Mouse (Mus musculus) left cerebral cortex, postnatal 4 days (tissue): ENCODE results near the gene Bbox1. TPM values are rescaled to one million over a fixed set of nuclear protein-coding genes. Genes with fewer than 3 reads are reported as not detected.

Experiments used
- DNase-seq: peaks from one replicate; pipeline ENCODE4 v3.0.0-alpha.2; 2022
- intact Hi-C: fragments of 180-260 bp; cut with DNase I; formaldehyde crosslinking; loops from one replicate; pipeline ENCODE4 v1.15.1; 2025
- total RNA-seq, 2 experiments: library from RNA; stranded (reverse); gene quantifications; 2 replicates each; pipeline ENCODE4 v1.2.3; 2021

Gene Bbox1
- total RNA-seq, 2 experiments from 2014 or later: 0.32 to 0.48 TPM

GRCm38 (mm10) chr2:110275424-110275823, 38.9 kb downstream of the Bbox1 start:
- DNase-seq: no peak
- intact Hi-C loops: no loop called here

- intact Hi-C loops: no loop called here
- peak; percentile 3 for DNase-seq
These were observed 40.2 kb downstream of the Bbox1 start for GRCm38 (mm10) chr2:110274160-110274559.

DNA sequence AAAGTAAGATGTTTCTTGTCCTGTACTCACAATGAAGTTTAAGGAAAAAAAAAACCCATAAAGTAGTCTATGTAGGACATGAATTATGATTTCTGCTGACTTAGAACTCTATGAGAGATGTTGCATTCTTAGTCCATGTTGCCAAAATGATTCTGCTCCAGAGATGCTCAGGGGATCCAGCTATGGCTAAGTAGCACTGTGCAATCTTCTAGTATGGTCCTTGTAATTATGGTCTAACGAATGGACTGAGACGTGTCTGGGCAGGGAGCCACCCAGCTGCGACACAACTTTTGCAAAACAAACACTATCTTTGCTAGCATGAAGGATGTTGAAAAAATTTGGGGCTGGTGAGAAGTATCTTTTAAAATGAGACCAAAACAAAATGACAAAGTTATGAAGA, 45.1 kb downstream of the Bbox1 start:
- intact Hi-C loops: no loop called here
- no peak for DNase-seq

DNA sequence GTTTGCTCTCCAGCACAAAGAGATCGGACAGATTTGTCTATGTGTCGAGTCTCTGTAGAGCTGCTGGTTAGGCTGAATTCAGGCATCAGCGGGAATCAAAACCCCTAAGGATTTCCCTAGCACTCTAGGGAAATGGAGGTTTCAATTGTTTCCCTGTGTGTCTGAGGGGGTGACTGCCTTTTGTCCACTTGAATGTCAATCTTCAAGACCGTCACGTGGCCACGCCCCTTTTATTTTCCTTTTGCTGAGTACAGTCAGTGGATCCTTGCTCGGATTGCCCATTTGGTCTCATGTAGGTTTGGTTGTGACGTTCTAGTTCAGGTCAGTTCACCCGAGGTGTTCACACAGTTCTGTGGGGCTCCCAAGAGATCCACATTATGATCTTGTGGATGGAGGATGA, 82.1 kb downstream of the Bbox1 start:
- DNase-seq: no peak
- intact Hi-C loops: loop anchor here (5.0 to 10.0 kb wide), 2 partner anchors 133 to 335 kb away; partner anchors contain the start of gene Fibin

DNA sequence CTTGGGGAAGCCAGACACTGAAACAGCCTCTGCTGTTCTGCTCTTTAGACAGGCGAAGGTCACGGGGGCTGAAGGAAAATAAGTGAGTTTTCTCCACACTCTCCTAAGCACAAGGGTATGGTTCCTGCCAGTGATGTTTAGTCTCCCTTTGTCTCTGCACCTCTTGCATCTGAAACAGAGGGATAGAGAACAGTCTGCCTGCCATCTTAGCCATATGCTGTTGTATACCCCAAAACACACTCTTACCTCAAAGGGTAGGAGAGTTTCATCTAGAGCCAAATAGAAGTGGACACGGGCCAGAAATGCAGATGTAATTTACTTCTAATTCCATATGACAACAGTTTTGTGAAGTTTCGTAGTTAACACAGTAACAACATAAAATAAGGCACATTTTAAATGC, 83.6 kb downstream of the Bbox1 start:
- DNase-seq: no peak
- intact Hi-C loops: loop anchor here (5.0 to 10.0 kb wide), 2 partner anchors 134 to 337 kb away; partner anchors contain the start of gene Fibin

- intact Hi-C loops: loop anchor here (5.0 to 10.0 kb wide), 3 partner anchors 135 to 828 kb away; partner anchors contain the start of gene Fibin
- DNase-seq: peak; percentile 40
These were observed 84.9 kb downstream of the Bbox1 start for GRCm38 (mm10) chr2:110229143-110230087.

DNA sequence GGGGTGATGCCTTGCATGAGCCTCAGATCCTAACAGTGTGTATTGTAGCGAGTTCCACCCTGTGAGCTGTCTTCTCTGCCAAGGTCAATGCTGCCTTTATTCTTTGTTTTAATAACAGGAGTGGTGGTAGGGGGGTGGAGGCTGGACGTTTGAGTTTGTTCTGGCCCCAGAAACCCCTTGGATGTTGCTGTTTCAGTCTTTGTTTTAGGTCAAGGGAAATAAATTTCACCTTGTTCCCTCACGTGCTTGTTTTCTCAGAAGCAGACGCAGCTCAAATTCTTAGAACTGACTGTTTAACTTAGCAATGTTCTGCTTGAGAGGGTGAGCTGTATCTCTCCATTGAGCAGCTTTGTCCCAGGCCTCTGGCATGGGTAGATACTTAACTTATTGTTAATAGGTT, 87.9 kb downstream of the Bbox1 start:
- no peak for DNase-seq
- intact Hi-C loops: loop anchor here (5.0 kb wide), 1 partner anchor 831 kb away; no protein-coding TSS in a partner anchor

DNA sequence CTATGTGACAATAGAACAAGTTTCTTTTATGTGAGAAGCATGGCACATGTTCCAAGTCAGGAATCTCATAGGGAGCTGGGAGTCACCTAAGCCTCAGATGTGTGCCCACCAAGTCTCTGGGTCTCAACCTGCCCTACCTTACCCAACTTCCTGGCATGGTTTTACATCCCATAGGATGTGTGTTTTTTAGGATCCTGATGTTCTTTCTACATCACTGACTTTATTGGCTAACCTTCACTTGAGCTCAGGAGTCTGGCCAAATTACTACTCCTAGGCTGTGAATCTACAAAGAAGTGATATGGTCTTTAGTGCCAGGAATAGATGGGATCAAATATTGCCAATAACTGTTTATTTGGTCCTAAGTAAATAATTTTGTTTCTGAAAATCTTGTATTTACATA, 88.4 kb downstream of the Bbox1 start:
- intact Hi-C loops: loop anchor here (5.0 kb wide), 1 partner anchor 831 kb away; no protein-coding TSS in a partner anchor
- no peak for DNase-seq

- intact Hi-C loops: no loop called here
These were observed 91.6 kb downstream of the Bbox1 start for GRCm38 (mm10) chr2:110222793-110223192.

GRCm38 (mm10) chr2:110220492-110220891, 93.9 kb downstream of the Bbox1 start:
- intact Hi-C loops: no loop called here
- DNase-seq: no peak

More at GRCm38 (mm10) chr2:110222793-110223192, 91.6 kb downstream of the Bbox1 start:
- no peak for DNase-seq

DNA sequence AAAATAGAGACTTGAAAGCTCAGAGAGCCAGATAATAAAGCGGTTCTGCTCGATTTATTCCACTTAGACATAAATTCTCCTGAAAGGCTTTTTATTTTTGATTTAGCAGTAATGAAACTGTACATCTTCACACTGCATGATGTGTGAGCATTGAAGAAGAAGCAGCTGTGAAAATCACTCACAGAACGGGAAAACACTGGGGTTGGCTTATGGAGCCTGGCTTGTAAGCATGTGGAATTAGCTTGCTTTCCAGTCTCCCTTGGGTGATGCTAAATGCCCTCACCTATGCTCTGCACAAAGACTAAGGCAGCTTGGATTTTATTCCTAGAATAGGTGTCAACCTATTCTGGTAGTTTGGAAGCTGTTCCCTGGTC, 98.7 kb downstream of the Bbox1 start:
- intact Hi-C loops: no loop called here
- DNase-seq: no peak

- intact Hi-C loops: no loop called here
- no peak for DNase-seq
These were observed 99.2 kb downstream of the Bbox1 start for GRCm38 (mm10) chr2:110214991-110215684.

DNA sequence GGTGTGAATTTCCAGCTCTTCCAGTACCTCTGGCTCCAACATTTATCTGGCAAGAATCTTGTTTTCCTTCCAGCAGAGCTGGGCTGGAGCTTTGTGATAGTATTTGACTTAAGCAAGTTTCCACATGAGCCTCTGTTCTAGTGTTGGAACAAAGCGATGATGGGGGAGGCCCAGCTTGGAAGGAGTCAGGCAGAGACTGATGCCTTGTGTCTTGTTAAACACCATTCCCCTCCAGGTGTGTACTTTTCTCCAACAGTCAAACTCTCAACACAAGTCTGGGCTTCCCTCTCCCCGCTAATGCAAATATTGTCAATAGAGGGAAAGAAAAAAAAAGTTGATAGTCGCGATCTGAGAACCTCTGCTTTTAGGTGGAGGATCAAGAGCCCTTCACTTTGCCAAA, 100.1 kb downstream of the Bbox1 start:
- intact Hi-C loops: no loop called here
- no peak for DNase-seq

Other genes with a start within 250 kb of the Bbox1 start
- 1 to 10 TPM; 3.4 to 4.4 TPM for gene Fibin, start 48.6 kb upstream of the Bbox1 start, total RNA-seq